Mouse (Mus musculus): ENCODE data around the gene Psg17.

DNA sequence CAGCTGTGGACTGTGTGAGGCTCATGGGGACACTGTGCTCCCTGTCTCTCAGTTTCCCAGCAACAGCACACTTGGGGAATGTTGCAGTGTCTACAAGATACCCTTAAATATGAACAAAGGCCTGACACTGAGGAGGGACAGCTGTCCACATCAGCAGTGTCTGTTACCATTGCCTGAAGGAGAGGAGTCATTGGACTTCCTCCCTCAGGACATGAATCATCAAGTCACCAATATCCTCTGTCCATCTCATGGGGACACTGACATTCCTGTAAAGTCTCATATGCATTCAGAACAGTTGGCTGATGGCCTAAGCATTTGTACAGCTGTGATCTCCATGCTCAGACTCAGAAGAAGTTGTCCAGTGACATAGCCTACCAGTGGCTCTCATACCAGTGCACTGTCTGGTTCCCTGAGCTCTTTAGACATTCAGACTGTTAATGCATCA lies 42.0 kb downstream of the Psg17 start:
- TF ChIP-seq GATA1 (IDR thresholded peaks at IDR 0.05; ENCODE audit: low read length), result no peak
- TF ChIP-seq TAL1 (IDR thresholded peaks at IDR 0.05; ENCODE audit: low read length), result no peak
